Mouse (Mus musculus): ENCODE data around the gene Sowahc.

- TF ChIP-seq ZNF384 (IDR thresholded peaks at IDR 0.05; ENCODE audit: low read depth, low read length), result no peak
- TF ChIP-seq POLR2A (IDR thresholded peaks at IDR 0.05; ENCODE audit: control insufficient read depth in 1 of 2, insufficient read depth in 1 of 2, low read depth in 1 of 2, low read length in 2 of 2, poor library complexity in 1 of 2), result no peak
- no peak for TF ChIP-seq MAFK (IDR thresholded peaks at IDR 0.05; ENCODE audit: borderline replicate concordance, low read depth, low read length)
- TF ChIP-seq CTCF (IDR thresholded peaks at IDR 0.05 in 2 of 3, conservative IDR thresholded peaks at IDR 0.05 in 1 of 3; ENCODE audit: control insufficient read depth in 1 of 3, insufficient read depth in 1 of 3, low read depth in 2 of 3, low read length in 3 of 3, poor library complexity in 1 of 3, severe bottlenecking in 1 of 3), result no peak
- TF ChIP-seq CHD2 (IDR thresholded peaks at IDR 0.05; ENCODE audit: low read length), result no peak
- no peak for TF ChIP-seq MAX (IDR thresholded peaks at IDR 0.05; ENCODE audit: low read length)
- no peak for TF ChIP-seq USF1 (IDR thresholded peaks at IDR 0.05; ENCODE audit: low read depth, low read length)
- no peak for TF ChIP-seq POLR2AphosphoS2 (IDR thresholded peaks at IDR 0.05; ENCODE audit: low read length)
- TF ChIP-seq TAL1 (IDR thresholded peaks at IDR 0.05; ENCODE audit: low read length), result no peak
- no peak for TF ChIP-seq BHLHE40 (IDR thresholded peaks at IDR 0.05; ENCODE audit: borderline replicate concordance, low read depth, low read length)
- no peak for TF ChIP-seq TBP (IDR thresholded peaks at IDR 0.05; ENCODE audit: low read depth, low read length)
Observed at GRCm38 (mm10) chr10:59250679-59251078, 28.9 kb downstream of the Sowahc start.
